Mouse (Mus musculus) neural tube, embryonic 14.5 days (tissue): ENCODE measurements at regions not wholly inside any gene's neighbourhood (a gene's known extent, or its start where the extent isn't known, plus 50 kb on each side); places are given as distances from the start of the nearest gene placed in this dataset.
A peak's percentile ranks its signal among the peaks of the same experiment; 100 is the strongest.

Experiments used
- ATAC-seq: fragments of 200-750 bp; cut with Nextera tagmentation; 2 replicates; pipeline ENCODE4 v1.8.0; 2017; ENCODE audit warnings: low read depth, mild to moderate bottlenecking, moderate TSS enrichment, moderate library complexity
- H3K27ac ChIP-seq: fragments of 300-500 bp; sonication (generic); 2 replicates; pipeline ENCODE4 v1.5.1; 2014; ENCODE audit warnings: low read depth, mild to moderate bottlenecking, control low read depth, low read length, moderate library complexity, mixed read lengths
- H3K27me3 ChIP-seq: fragments of 300-500 bp; sonication (generic); 2 replicates; pipeline ENCODE4 v1.6.1; 2014; ENCODE audit warnings: low read length; ENCODE audit not compliant: control insufficient read depth, insufficient read depth
- H3K36me3 ChIP-seq: fragments of 300-500 bp; sonication (generic); 2 replicates; pipeline ENCODE4 v1.6.1; 2014; ENCODE audit warnings: low read length, mixed read lengths; ENCODE audit not compliant: control insufficient read depth, insufficient read depth
- H3K4me1 ChIP-seq: fragments of 300-500 bp; sonication (generic); 2 replicates; pipeline ENCODE4 v1.6.1; 2014; ENCODE audit warnings: low read length; ENCODE audit not compliant: control insufficient read depth, insufficient read depth
- H3K4me2 ChIP-seq: fragments of 300-500 bp; sonication (generic); 2 replicates; pipeline ENCODE4 v1.6.1; 2014; ENCODE audit warnings: mild to moderate bottlenecking, low read depth, low read length, control low read depth
- H3K4me3 ChIP-seq: fragments of 300-500 bp; sonication (generic); 2 replicates; pipeline ENCODE4 v1.5.1; 2014; ENCODE audit warnings: low read depth, low read length, control low read depth, mixed read lengths
- H3K9ac ChIP-seq: fragments of 300-500 bp; sonication (generic); replicated peaks from 2 replicates; pipeline ENCODE4 v1.6.1; 2014; ENCODE audit warnings: low read depth, mild to moderate bottlenecking, control low read depth, low read length, mixed read lengths
- H3K9me3 ChIP-seq: fragments of 300-500 bp; sonication (generic); 2 replicates; pipeline ENCODE4 v1.6.1; 2016; ENCODE audit warnings: low read length; ENCODE audit not compliant: control insufficient read depth
- WGBS: fragments of 180-500 bp; shearing (Covaris S2); extraction: QIAGEN DNeasy Blood & Tissue Kit; methylation state at CpG from one replicate; pipeline ENCODE4 v1.1.7; 2014; 5-methylcytosine and 5-hydroxymethylcytosine counted together

- H3K4me2 ChIP-seq = no peak overlapping the region
- H3K9ac ChIP-seq = no peak overlapping the region
- no peaks in the 10 kb centered on the region for H3K9me3 ChIP-seq
- H3K4me1 ChIP-seq = no peaks in the 10 kb centered on the region
- ATAC-seq = no peak
- no peaks in the 10 kb centered on the region for H3K27me3 ChIP-seq
- H3K27ac ChIP-seq = no peak overlapping the region
- no peak overlapping the region for H3K4me3 ChIP-seq
- H3K36me3 ChIP-seq = no peaks in the 10 kb centered on the region
- WGBS = 71% methylated on average over 4 of the region's 4 CpGs
Measured at GRCm38 (mm10) chr4:8362409-8362808, 123.6 kb upstream of the Car8 start.

- no peak overlapping the region for H3K27ac ChIP-seq
- ATAC-seq = no peak
- H3K4me3 ChIP-seq = no peak overlapping the region
- no peak overlapping the region for H3K4me2 ChIP-seq
- no peak overlapping the region for H3K9ac ChIP-seq
- no peaks in the 10 kb centered on the region for H3K9me3 ChIP-seq
- H3K36me3 ChIP-seq = no peaks in the 10 kb centered on the region
- H3K4me1 ChIP-seq = no peaks in the 10 kb centered on the region
- no peaks in the 10 kb centered on the region for H3K27me3 ChIP-seq
- 61% methylated on average over 2 of the region's 2 CpGs for WGBS
Measured at GRCm38 (mm10) chr4:8361931-8362330, 123.1 kb upstream of the Car8 start.

GRCm38 (mm10) chr4:8361305-8361704 is 122.5 kb upstream of the Car8 start:
- Histone ChIP-seq H3K27me3 (no peaks in the 10 kb centered on the region), H3K9me3 (no peaks in the 10 kb centered on the region), H3K9ac (no peak overlapping the region), H3K4me2 (no peak overlapping the region), H3K27ac (no peak overlapping the region), H3K36me3 (no peaks in the 10 kb centered on the region), H3K4me3 (no peak overlapping the region), H3K4me1 (no peaks in the 10 kb centered on the region)
- ATAC-seq = no peak

GRCm38 (mm10) chr4:8357443-8357842 is 118.6 kb upstream of the Car8 start:
- no peak overlapping the region for H3K27ac ChIP-seq
- no peaks in the 10 kb centered on the region for H3K27me3 ChIP-seq
- no peak overlapping the region for H3K4me3 ChIP-seq
- no peaks in the 10 kb centered on the region for H3K36me3 ChIP-seq
- no peaks in the 10 kb centered on the region for H3K4me1 ChIP-seq
- no peak for ATAC-seq
- 79% methylated on average over 1 of the region's 1 CpGs for whole genome bisulfite sequencing
- H3K9ac ChIP-seq = no peak overlapping the region
- H3K4me2 ChIP-seq = no peak overlapping the region
- H3K9me3 ChIP-seq = no peaks in the 10 kb centered on the region

GRCm38 (mm10) chr4:8341928-8342327 is 103.1 kb upstream of the Car8 start:
- Histone ChIP-seq H3K36me3 (no peaks in the 10 kb centered on the region), H3K9me3 (no peaks in the 10 kb centered on the region), H3K27ac (no peak overlapping the region), H3K4me2 (no peak overlapping the region), H3K4me3 (no peak overlapping the region), H3K4me1 (no peaks in the 10 kb centered on the region), H3K27me3 (no peaks in the 10 kb centered on the region), H3K9ac (no peak overlapping the region)
- 92% methylated on average over 4 of the region's 4 CpGs for WGBS
- no peak for ATAC-seq

GRCm38 (mm10) chr4:8309241-8309987 is 70.6 kb upstream of the Car8 start:
- H3K4me3 ChIP-seq = no peak overlapping the region
- WGBS = 93% methylated on average over 10 of the region's 10 CpGs
- ATAC-seq = no peak
- H3K9ac ChIP-seq = no peak overlapping the region
- no peaks in the 10 kb centered on the region for H3K4me1 ChIP-seq
- H3K27me3 ChIP-seq = no peaks in the 10 kb centered on the region
- H3K36me3 ChIP-seq = no peaks in the 10 kb centered on the region
- H3K9me3 ChIP-seq = no peaks in the 10 kb centered on the region
- H3K4me2 ChIP-seq = no peak overlapping the region
- H3K27ac ChIP-seq = no peak overlapping the region

- Histone ChIP-seq H3K4me2 (no peak overlapping the region), H3K9me3 (no peaks in the 10 kb centered on the region), H3K4me1 (no peaks in the 10 kb centered on the region), H3K27me3 (no peaks in the 10 kb centered on the region), H3K9ac (no peak overlapping the region), H3K4me3 (no peak overlapping the region), H3K27ac (no peak overlapping the region), H3K36me3 (no peaks in the 10 kb centered on the region)
- WGBS = 86% methylated on average over 1 of the region's 1 CpGs
- no peak for ATAC-seq
Measured at GRCm38 (mm10) chr4:8292563-8292962, 53.7 kb upstream of the Car8 start.

GRCm38 (mm10) chr4:8291528-8292492 is 53.0 kb upstream of the Car8 start:
- Histone ChIP-seq H3K36me3 (no peaks in the 10 kb centered on the region), H3K27ac (no peak overlapping the region), H3K9me3 (no peaks in the 10 kb centered on the region), H3K9ac (no peak overlapping the region), H3K4me1 (no peaks in the 10 kb centered on the region), H3K4me3 (no peak overlapping the region), H3K27me3 (no peaks in the 10 kb centered on the region), H3K4me2 (no peak overlapping the region)
- peak; percentile 28; the same call in 1 of the 2 replicates for ATAC-seq
- 69% methylated on average over 11 of the region's 11 CpGs for WGBS

GRCm38 (mm10) chr4:8289901-8290300 is 51.1 kb upstream of the Car8 start:
- H3K27me3 ChIP-seq = no peaks in the 10 kb centered on the region
- 85% methylated on average over 5 of the region's 5 CpGs for WGBS
- ATAC-seq = no peak
- no peak overlapping the region for H3K4me2 ChIP-seq
- H3K9ac ChIP-seq = no peak overlapping the region
- H3K27ac ChIP-seq = no peak overlapping the region
- H3K36me3 ChIP-seq = no peaks in the 10 kb centered on the region
- no peaks in the 10 kb centered on the region for H3K9me3 ChIP-seq
- H3K4me3 ChIP-seq = no peak overlapping the region
- no peaks in the 10 kb centered on the region for H3K4me1 ChIP-seq
